Mouse (Mus musculus) megakaryocyte, embryonic 14.5 days (primary cell): ENCODE measurements around the gene Gnao1. TPM values are rescaled to one million over a fixed set of nuclear protein-coding genes. Genes with fewer than 3 reads are reported as not detected.

ENCODE experiments used
- H3K27me3 ChIP-seq: replicated peaks from 2 replicates; pipeline ENCODE3; 2012; ENCODE audit warnings: inconsistent platforms
- H3K36me3 ChIP-seq: replicated peaks from 2 replicates; pipeline ENCODE3; 2012; ENCODE audit warnings: low read length, inconsistent platforms, mixed read lengths
- H3K4me1 ChIP-seq: 2 replicates; pipeline ENCODE4 v1.6.1; 2012; ENCODE audit warnings: inconsistent platforms
- H3K4me3 ChIP-seq: replicated peaks from 2 replicates; pipeline ENCODE3; 2012; ENCODE audit warnings: moderate library complexity, mild to moderate bottlenecking, inconsistent platforms
- H3K9me3 ChIP-seq: 2 replicates; pipeline ENCODE4 v1.6.1; 2012; ENCODE audit warnings: inconsistent platforms
- FLI1 ChIP-seq: IDR thresholded peaks from 2 replicates; pipeline ENCODE4 v1.6.1; 2012; ENCODE audit warnings: low read length, inconsistent platforms, mixed read lengths
- GATA1 ChIP-seq: IDR thresholded peaks from 3 replicates; pipeline ENCODE4 v1.6.1; 2012; ENCODE audit warnings: mixed read lengths, low read length, inconsistent platforms, borderline replicate concordance
- polyA plus RNA-seq: library from polyadenylated mRNA; stranded (reverse); fragments of >175 nt; gene quantifications from 2 replicates; pipeline ENCODE4 v1.2.3, GENCODE M21; 2012; ENCODE audit warnings: low replicate concordance; ENCODE audit not compliant: insufficient read depth

The Gnao1 gene
- polyA plus RNA-seq, 1 experiment, result not detected

DNA sequence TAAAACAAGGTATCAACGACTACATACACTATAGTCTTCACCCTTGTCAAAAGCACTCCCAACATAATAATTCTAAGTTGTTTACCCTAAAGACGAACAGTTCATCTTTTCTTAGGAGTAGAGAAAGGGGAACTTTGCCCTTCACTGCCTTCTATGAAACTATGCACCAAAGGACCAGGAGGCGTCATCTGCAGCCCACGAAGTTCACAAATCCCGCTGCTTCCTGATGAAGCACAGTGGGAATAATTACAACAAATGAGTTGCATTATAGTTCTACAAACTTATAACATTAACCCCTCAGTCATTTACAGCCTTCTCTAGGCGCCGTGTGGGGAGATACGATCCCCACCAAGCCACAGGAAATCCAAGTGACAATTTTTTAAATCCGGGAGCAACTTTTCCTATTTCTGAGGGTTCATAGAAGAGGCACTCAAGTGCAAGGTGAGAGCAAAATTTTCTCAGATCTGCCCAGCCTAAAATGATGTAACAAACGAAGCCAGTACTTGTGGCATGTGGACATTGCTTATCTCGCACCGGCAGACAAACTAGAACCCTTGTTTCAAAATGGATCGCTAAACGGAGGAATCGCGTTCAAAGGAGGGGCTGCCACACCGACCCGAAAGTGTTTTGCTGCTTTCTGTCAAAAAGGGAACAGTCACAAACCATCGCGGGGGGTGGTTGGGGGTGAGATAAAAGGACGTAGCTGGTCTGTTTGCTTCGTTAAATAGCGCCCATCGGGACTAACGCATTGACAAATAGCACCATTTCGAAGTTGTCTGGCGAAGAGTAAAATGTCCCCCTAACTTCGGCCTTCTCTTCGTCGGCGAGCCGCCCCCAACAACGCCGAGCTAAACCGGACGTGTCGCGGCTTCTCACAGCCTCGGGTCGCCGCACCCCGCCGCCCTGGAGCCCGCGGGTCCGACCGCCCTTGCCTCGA is 201.6 kb downstream of the Gnao1 start:
- Histone ChIP-seq H3K36me3 (peaks cover 16% of the 10 kb centered on the region), H3K4me3 (peak overlapping the region; percentile 97), H3K4me1 (peaks cover 40% of the 10 kb centered on the region), H3K27me3 (no peaks in the 10 kb centered on the region), H3K9me3 (no peaks in the 10 kb centered on the region)
- TF ChIP-seq GATA1, result 0 out of 3 replicates have a peak, but pooled peaks have one; percentile 26
- no peak for TF ChIP-seq FLI1

DNA sequence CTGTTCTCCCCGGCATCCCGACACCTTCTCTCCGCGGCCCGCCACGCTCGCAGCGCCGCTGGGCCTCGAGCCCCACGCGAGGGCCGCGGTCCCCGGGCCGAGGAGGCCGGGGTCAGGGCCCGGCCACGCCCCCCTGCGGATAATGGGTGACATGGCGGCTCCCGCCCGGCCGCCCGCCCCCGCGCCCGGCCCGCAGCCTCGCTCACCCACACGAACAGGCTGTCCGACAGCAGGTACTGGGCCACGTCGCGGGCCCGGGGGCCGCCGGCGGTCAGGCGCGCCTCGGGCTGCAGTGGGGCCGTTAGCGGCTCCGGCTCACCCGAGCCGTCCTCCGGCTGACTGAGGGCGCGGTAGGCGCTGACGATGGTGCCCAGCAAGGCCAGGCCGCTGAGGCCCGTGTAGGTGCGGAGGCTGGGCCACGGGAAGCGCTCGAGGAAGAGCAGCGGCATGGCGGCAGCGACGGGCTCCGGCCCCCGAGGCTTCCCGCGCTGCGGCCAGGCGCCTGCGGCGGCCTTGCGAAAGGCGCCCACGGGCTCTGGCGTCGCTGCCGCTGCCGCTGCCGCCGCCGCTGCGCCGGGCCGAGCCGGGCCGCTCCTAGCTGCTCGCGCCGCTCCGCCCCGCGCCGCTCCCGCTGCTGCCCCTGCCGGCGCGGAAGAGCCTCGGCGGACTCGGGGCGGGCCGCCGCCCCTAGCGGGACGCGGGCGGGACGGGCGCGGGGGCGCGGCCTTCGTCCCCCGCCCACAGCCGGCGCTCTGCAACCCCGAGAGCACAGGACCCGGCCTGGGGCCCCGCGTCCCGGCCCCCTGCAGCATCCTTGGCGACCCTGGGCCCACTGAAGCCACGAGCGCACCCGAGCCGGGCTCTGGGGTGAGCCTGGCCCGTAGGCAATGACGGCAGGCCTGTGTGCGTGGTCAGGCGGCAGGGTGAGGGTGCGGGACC is 202.5 kb downstream of the Gnao1 start, which contains the start of gene Amfr:
TSS of gene Amfr (minus strand) at position 830 of the 939 bp plus-strand sequence.
- Histone ChIP-seq H3K36me3 (peaks cover 10% of the 10 kb centered on the region), H3K4me3 (peak within 1 kb of the TSS; percentile 97), H3K27me3 (no peaks in the 10 kb centered on the region), H3K4me1 (peaks cover 33% of the 10 kb centered on the region), H3K9me3 (no peaks in the 10 kb centered on the region)
- TF ChIP-seq GATA1 (no peak), FLI1 (no peak)

DNA sequence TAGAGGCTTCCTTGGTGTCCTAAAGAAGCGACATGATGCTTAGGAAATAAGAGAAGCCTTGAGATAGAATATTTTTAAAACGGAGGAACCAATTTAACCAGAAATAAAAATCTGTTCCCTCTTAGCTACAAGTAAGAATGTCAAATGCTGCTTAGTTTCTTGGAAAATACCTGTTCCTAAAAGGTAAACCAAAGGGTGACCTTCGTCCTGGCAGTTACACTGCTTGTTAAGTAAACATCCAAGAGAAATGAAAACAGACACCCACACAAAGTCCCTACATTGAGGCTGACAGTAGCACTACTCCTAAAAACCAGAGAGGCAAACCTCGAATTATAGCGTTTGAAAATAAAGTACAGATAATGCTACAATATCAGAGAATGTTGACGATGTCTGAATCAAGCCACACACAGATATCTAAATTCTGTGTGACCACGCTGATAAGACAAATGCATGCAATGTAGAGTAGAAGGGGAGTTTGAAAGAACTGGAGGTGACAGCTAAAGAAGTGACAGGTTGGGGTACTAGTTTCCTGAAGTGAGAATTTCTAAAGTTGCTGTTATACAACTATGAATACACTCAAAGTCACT is 203.4 kb downstream of the Gnao1 start:
- Histone ChIP-seq H3K27me3 (no peaks in the 10 kb centered on the region), H3K36me3 (peaks cover 10% of the 10 kb centered on the region), H3K4me1 (peaks cover 32% of the 10 kb centered on the region), H3K4me3 (peak overlapping the region; percentile 97), H3K9me3 (no peaks in the 10 kb centered on the region)
- no peak for TF ChIP-seq FLI1
- TF ChIP-seq GATA1, result no peak

Other genes with a start within 250 kb of the Gnao1 start
- 37.6 and 51.7 TPM in 2 replicates for gene Amfr, start 202.9 kb downstream of the Gnao1 start, polyA plus RNA-seq
- gene Nudt21, start 227.1 kb downstream of the Gnao1 start, polyA plus RNA-seq, result 185 and 240 TPM in 2 replicates
- 2.8 TPM in 1 of 2 replicates, not detected in the other for gene Ogfod1, start 227.2 kb downstream of the Gnao1 start, polyA plus RNA-seq